Mouse (Mus musculus) heart, postnatal 0 days (tissue): ENCODE measurements around the gene Map2k3.

Source experiments
- CTCF ChIP-seq: IDR thresholded peaks from 2 replicates; pipeline ENCODE4 v1.5.1; 2016; ENCODE audit warnings: antibody characterized with exemption, control low read depth, low read depth
- EP300 ChIP-seq: IDR thresholded peaks from 2 replicates; pipeline ENCODE4 v1.6.1; 2016; ENCODE audit warnings: antibody characterized with exemption, low read depth

- no peak for TF ChIP-seq CTCF
- TF ChIP-seq EP300, result no peak
Observed at GRCm38 (mm10) chr11:60933178-60933930, 1.5 kb downstream of the Map2k3 start.
